8 mouse cellular contexts compared by ENCODE assay signal in genomic region chr10:95142844-95143435, GRCm38 (mm10).
A peak's percentile ranks its signal among the peaks of the same experiment; 100 is the strongest.
DNase-seq lines count a peak whose midpoint lies in the region; ATAC-seq lines count a peak whose summit lies in the region.

No protein-coding gene starts in this region.

- DNase-seq in adipocyte (ENCODE audit: low spot score), result peak; percentile 92
- DNase-seq in cerebellum, postnatal 36 days, result peak; percentile 74 to 79
- peak; percentile 75 for DNase-seq in gastrocnemius, postnatal 10 days
- DNase-seq in layer of hippocampus, postnatal 36 days, result peak; percentile 48 to 57
- peak; percentile 66 for DNase-seq in lung, postnatal 25 days (ENCODE audit: low spot score)
- peak; percentile 75 to 82 for DNase-seq in right cerebral cortex, postnatal 10 days (ENCODE audit: low spot score in 2 of 2)
- no peak for DNase-seq in thymus, postnatal 10 days (ENCODE audit: low spot score in 2 of 2)

- peaks cover 53% of the 10 kb centered on the region for H3K4me1 ChIP-seq in hindbrain, embryonic 15.5 days (replicated peaks)

- peak; percentile 81 for ATAC-seq in hindbrain, embryonic 15.5 days (ENCODE audit: low FRiP score, low read depth)

- H3K27me3 ChIP-seq in hindbrain, embryonic 15.5 days, result no peaks in the 10 kb centered on the region

- peak overlapping the region; percentile 66 for H3K27ac ChIP-seq in hindbrain, embryonic 15.5 days (replicated peaks)

- no peaks in the 10 kb centered on the region for H3K36me3 ChIP-seq in hindbrain, embryonic 15.5 days

- no peak overlapping the region for H3K9ac ChIP-seq in hindbrain, embryonic 15.5 days

- 17% methylated on average over 11 of the region's 11 CpGs for WGBS in hindbrain, embryonic 15.5 days

- H3K4me3 ChIP-seq in hindbrain, embryonic 15.5 days, result no peak overlapping the region

- no peak overlapping the region for H3K4me2 ChIP-seq in hindbrain, embryonic 15.5 days

- no peaks in the 10 kb centered on the region for H3K9me3 ChIP-seq in hindbrain, embryonic 15.5 days

Comparison
In these comparisons a context has a peak if more than half of its experiments do, and no peak if none do; other contexts are left out.
1. DNase-seq: peak in adipocyte (single experiment), cerebellum, postnatal 36 days (2 of 2), gastrocnemius, postnatal 10 days (single experiment), layer of hippocampus, postnatal 36 days (2 of 2), lung, postnatal 25 days (single experiment) and right cerebral cortex, postnatal 10 days (2 of 2); none in thymus, postnatal 10 days (0 of 2).